Mouse (Mus musculus) kidney, adult 2 months (tissue): ENCODE measurements at regions not wholly inside any gene's neighbourhood (a gene's known extent, or its start where the extent isn't known, plus 50 kb on each side); places are given as distances from the start of the nearest gene placed in this dataset.

Experiments
- CTCF ChIP-seq: fragments of 200-500 bp; conservative IDR thresholded peaks from 2 replicates; pipeline ENCODE4 v1.5.1; 2011; ENCODE audit warnings: low read depth, mild to moderate bottlenecking, control low read depth, low read length, moderate library complexity, mixed read lengths; ENCODE audit not compliant: insufficient read depth, insufficient read length
- POLR2A ChIP-seq: fragments of 200-500 bp; IDR thresholded peaks from one replicate; pipeline ENCODE4 v1.6.1; 2011; ENCODE audit warnings: low read depth, low read length, control low read depth

DNA sequence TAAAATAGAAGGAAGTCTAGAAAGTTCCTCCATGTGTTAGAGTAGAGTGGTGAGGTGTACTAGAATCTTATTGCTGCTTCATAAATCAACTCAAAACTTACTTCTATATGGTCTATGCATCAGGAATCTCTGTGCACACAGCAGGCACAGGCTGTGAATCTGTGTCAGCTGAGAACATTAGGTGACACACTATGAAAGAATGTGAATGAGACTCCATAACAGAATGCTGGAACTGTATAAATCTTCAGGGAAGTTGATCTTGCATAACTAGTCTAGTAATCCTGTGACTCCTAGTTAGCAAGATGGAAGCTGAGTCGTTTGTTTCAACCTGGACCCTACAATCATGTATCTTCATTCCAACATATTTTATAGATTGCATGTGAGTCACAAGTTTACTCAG is 355.4 kb upstream of the Pappa start:
- TF ChIP-seq POLR2A = no peak
- no peak for TF ChIP-seq CTCF
